Mouse (Mus musculus) E14TG2a.4 (cell line): ENCODE measurements at regions not wholly inside any gene's neighbourhood (a gene's known extent, or its start where the extent isn't known, plus 50 kb on each side); places are given as distances from the start of the nearest gene placed in this dataset.

ENCODE experiments used
- CTCF ChIP-seq: conservative IDR thresholded peaks from 2 replicates; pipeline ENCODE4 v1.5.1; 2014; ENCODE audit warnings: low read length
- NANOG ChIP-seq: IDR thresholded peaks from 2 replicates; pipeline ENCODE4 v1.6.1; 2014; ENCODE audit warnings: borderline replicate concordance, low read length, mixed read lengths
- POU5F1 ChIP-seq: IDR thresholded peaks from 2 replicates; pipeline ENCODE4 v1.6.1; 2014; ENCODE audit warnings: low read length, borderline replicate concordance

DNA sequence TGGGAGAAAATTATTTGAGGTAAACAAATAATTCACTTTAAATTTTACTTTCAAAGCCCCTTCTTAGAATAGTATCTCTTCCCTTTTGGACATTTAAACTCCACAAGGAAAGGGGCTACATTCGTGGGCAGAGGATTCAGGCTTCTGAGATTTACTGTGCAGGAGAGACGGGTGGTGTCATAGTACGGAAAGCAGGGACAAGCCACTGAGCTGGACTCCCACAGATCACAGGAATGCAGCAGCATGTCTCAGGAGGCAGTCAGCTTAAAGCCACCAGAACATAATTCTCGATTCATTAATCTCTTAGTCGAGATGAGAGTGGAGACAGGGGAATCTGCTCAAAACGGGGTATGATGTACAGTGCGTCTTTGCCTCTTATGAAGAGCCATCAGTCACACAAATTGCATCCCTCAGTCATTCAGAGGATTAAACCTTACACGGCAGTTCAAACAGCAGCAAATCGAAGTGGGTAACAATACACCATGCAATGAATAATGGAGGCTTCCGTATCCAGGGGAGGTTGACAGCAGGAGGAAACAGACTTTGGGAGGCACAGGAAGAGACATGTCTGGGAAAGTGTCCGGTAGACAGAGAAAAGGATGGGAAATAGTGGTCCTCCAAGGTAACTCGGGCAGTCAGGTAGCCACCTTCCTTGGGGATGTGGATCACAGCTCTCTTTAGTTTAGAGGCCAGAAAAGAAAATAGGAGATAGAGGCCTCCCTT is 487.8 kb upstream of the Adam5 start:
- no peak for TF ChIP-seq CTCF
- no peak for TF ChIP-seq POU5F1
- no peak for TF ChIP-seq NANOG
